Mouse (Mus musculus) testis, adult 2 months (tissue): Measurements from ENCODE around the gene Btbd16. TPM values are rescaled to one million over a fixed set of nuclear protein-coding genes. Genes with fewer than 3 reads are reported as not detected.
A peak's percentile ranks its signal among the peaks of the same experiment; 100 is the strongest.

ENCODE experiments used
- H3K27ac ChIP-seq: fragments of 200-500 bp; 2 replicates; pipeline ENCODE4 v1.5.1; 2012; ENCODE audit warnings: low read depth, low read length; ENCODE audit not compliant: control insufficient read depth, insufficient read depth
- H3K27me3 ChIP-seq: fragments of 200-500 bp; 2 replicates; pipeline ENCODE4 v1.6.1; 2012; ENCODE audit warnings: mild to moderate bottlenecking, low read length, moderate library complexity; ENCODE audit not compliant: control insufficient read depth, insufficient read depth
- H3K36me3 ChIP-seq: fragments of 200-500 bp; 2 replicates; pipeline ENCODE4 v1.6.1; 2012; ENCODE audit warnings: mild to moderate bottlenecking, low read length; ENCODE audit not compliant: control insufficient read depth, insufficient read depth
- H3K4me1 ChIP-seq: fragments of 200-500 bp; 2 replicates; pipeline ENCODE4 v1.6.1; 2012; ENCODE audit warnings: low read length; ENCODE audit not compliant: control insufficient read depth, insufficient read depth
- H3K4me3 ChIP-seq: fragments of 200-500 bp; 2 replicates; pipeline ENCODE4 v1.5.1; 2012; ENCODE audit warnings: low read depth, mild to moderate bottlenecking, low read length, moderate library complexity, mixed read lengths; ENCODE audit not compliant: control insufficient read depth
- CTCF ChIP-seq: fragments of 200-500 bp; IDR thresholded peaks from 2 replicates; pipeline ENCODE4 v1.5.1; 2012; ENCODE audit warnings: low read depth, mild to moderate bottlenecking, inconsistent platforms, low read length, moderate library complexity; ENCODE audit not compliant: control insufficient read depth, insufficient read depth, insufficient replicate concordance
- POLR2A ChIP-seq: fragments of 200-500 bp; IDR thresholded peaks from 2 replicates; pipeline ENCODE4 v1.6.1; 2012; ENCODE audit warnings: low read depth, mild to moderate bottlenecking, inconsistent platforms, low read length, moderate library complexity; ENCODE audit not compliant: control insufficient read depth
- polyA plus RNA-seq: library from polyadenylated mRNA; depleted of rRNA; stranded (reverse); fragments of >200 nt; gene quantifications from 2 replicates; pipeline ENCODE4 v1.2.3, GENCODE M21; 2012

The Btbd16 gene
- polyA plus RNA-seq, 1 experiment, result 254 TPM

DNA sequence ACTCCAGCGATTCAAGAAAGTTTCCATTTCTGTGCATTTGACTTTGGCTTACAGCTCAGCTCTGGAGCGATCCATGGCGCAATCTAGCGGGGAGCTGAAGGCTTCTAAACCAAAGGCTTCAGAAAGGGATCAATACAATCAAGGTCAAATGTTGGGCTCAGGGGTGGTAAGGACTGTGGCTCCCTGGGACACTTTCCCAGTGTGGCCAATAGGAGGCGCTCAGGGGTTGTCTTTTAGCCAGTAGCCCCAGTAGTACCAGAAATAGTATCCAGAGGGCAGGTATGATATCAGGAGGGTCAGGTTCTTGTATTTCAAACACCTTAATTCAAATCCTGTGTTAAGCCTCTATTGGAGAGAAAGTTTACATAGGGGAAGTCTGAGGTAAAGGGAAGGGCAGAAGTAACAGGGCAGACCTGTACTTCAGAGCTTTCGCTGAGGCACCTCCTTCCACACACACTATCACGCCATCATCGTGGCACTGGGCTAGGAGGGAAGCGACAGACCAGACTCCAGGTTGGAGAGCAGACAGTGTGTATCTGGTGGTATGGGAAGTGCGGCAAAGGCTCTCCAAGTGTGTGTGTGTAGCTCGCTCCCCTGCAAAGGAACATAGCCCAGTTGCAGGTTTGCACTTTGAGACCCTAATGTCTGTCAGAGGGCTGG, 568 bp upstream of the Btbd16 start:
- peak overlapping the region; percentile 22 for H3K4me3 ChIP-seq
- H3K27ac ChIP-seq, result no peak overlapping the region
- H3K4me1 ChIP-seq, result peaks cover 6% of the 10 kb centered on the region
- peak; percentile 43; the same call in 1 of the 2 replicates for TF ChIP-seq CTCF
- TF ChIP-seq POLR2A, result no peak
- no peaks in the 10 kb centered on the region for H3K27me3 ChIP-seq
- no peaks in the 10 kb centered on the region for H3K36me3 ChIP-seq

DNA sequence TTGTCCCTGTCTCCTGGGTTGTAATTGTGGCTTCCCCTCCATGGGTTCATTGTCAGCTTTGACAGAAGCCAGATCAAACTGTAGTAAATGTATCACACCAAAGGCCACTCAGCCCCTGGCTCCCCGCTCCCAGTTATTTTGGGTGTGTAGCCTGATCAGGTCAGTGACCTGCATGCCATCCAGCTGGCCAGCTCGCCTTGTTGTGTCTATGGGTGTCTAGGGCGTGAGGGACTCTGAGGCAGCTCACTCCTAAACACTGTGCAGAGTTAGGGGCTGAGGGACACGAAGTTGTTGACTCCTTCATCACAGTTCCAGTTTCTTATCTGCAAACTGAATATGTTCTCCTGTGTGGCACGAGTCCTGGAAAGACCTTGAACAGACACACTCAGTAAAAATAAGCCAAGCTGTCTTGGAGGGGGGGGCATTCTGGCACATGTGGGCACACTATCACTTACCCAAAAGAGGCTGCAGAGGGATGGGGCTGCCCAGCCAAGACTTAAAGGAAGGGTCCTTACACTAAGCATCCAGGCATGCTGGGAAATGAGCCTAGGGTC, 7.1 kb downstream of the Btbd16 start:
- H3K27me3 ChIP-seq, result no peaks in the 10 kb centered on the region
- H3K36me3 ChIP-seq, result no peaks in the 10 kb centered on the region; the same call in 1 of the 2 replicates
- no peak overlapping the region for H3K4me3 ChIP-seq
- H3K4me1 ChIP-seq, result no peaks in the 10 kb centered on the region
- no peak overlapping the region for H3K27ac ChIP-seq
- no peak for TF ChIP-seq CTCF

DNA sequence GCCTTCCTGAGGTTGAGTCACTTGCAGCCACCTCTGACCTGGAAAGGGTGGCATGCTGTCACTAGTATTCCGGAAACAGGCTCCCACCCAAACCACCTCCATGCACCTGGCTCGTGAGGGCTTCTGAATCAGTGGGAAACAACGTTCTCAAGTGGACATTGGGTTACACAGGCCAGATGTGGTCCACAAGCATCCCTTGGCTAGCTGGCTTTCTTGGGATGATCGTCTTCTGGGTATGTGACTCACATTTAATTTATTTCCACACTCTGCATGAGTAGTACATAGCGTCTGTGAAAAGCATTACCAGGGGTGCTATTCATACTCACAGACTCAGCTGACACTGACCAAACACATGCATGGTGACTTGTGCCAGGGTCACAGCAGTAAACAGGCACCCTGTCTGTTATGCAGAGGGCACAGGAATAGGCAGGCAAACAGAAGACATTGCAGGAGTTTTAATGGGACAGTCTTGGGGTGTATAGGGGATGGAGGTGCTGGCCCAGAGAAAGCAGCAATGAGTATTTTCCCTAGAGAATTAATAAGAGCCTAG, 8.7 kb downstream of the Btbd16 start:
- no peaks in the 10 kb centered on the region for H3K4me1 ChIP-seq
- TF ChIP-seq CTCF, result no peak
- no peak overlapping the region for H3K27ac ChIP-seq
- no peaks in the 10 kb centered on the region for H3K27me3 ChIP-seq
- H3K4me3 ChIP-seq, result no peak overlapping the region
- no peaks in the 10 kb centered on the region; the same call in 1 of the 2 replicates for H3K36me3 ChIP-seq

GRCm38 (mm10) chr7:130785923-130786575, 12.2 kb downstream of the Btbd16 start:
- Histone ChIP-seq H3K27me3 (no peaks in the 10 kb centered on the region), H3K27ac (no peak overlapping the region), H3K4me1 (no peaks in the 10 kb centered on the region), H3K4me3 (no peak overlapping the region), H3K36me3 (no peaks in the 10 kb centered on the region)
- TF ChIP-seq POLR2A (no peak), CTCF (no peak)

DNA sequence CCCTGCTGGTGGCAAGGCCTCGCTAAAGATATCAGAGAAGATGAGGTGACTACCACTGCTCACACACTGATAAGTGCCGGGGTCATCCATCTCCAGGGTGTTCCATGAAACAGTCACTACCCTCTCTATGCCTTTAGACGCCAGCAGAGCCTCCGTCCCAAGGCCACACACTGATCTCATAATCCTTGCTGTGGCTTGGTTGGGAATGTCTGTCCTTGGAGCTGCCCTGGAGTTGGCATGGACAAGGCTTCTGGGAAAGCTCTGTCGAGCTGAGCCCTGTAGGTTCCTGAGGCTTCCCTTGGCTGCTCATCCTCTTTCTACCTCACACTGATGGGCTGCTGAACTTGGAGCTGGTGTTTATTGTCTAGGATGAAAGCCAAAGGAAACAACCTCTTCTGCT, 12.8 kb downstream of the Btbd16 start:
- H3K4me1 ChIP-seq, result no peaks in the 10 kb centered on the region
- H3K27ac ChIP-seq, result no peak overlapping the region
- no peaks in the 10 kb centered on the region for H3K27me3 ChIP-seq
- H3K36me3 ChIP-seq, result no peaks in the 10 kb centered on the region
- H3K4me3 ChIP-seq, result no peak overlapping the region
- TF ChIP-seq CTCF (no peak), POLR2A (no peak)

GRCm38 (mm10) chr7:130787537-130787936, 13.7 kb downstream of the Btbd16 start:
- TF ChIP-seq CTCF (no peak), POLR2A (no peak)
- Histone ChIP-seq H3K4me1 (no peaks in the 10 kb centered on the region), H3K36me3 (no peaks in the 10 kb centered on the region), H3K4me3 (no peak overlapping the region), H3K27ac (no peak overlapping the region), H3K27me3 (no peaks in the 10 kb centered on the region)

GRCm38 (mm10) chr7:130788950-130789349, 15.1 kb downstream of the Btbd16 start:
- Histone ChIP-seq H3K36me3 (no peaks in the 10 kb centered on the region; the same call in 1 of the 2 replicates), H3K4me3 (no peak overlapping the region), H3K27ac (no peak overlapping the region), H3K27me3 (no peaks in the 10 kb centered on the region), H3K4me1 (no peaks in the 10 kb centered on the region)
- TF ChIP-seq CTCF (no peak), POLR2A (no peak)
